10 mouse cellular contexts compared by ENCODE assay signal in the genomic region with DNA sequence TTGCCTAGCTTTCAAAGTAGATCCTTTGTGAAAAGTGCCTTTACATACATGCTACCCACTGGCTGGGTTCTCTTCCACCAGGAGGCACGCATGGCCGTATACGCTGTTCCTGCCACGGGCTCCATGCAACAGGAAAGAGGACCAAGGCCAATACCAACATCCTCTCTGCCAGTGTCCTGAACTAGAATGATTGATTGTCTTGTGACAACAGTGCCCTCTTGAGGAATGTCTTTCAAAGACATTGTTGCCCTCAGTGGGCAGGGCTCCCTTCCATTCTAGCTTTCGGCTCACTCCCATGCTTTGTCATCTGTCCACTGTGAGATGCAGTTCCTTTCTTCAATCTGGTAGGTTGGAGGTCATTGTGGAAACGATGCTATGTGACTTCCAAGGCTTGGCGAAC. TPM values are rescaled to one million over a fixed set of nuclear protein-coding genes. Genes with fewer than 3 reads are reported as not detected.
DNase-seq lines count a peak whose midpoint lies in the region; ATAC-seq and TF ChIP-seq lines count a peak whose summit lies in the region.
"Had no signal": no experiment of that assay in that cellular context is flagged by ENCODE, and none has a peak within 500 bp of the region (broad histone marks: within the 10 kb centered on the region; RNA-seq: fewer than 3 reads in every experiment).

No protein-coding gene starts in this region.

- H3K27ac ChIP-seq in layer of hippocampus, adult 2 months, result no peak overlapping the region

- peak; percentile 51 to 68 for DNase-seq in cerebellum, postnatal 10 days
- no peak for DNase-seq in cerebellum, postnatal 4 days (ENCODE audit: low spot score in 2 of 2)
- peak in 1 of 2 experiments; percentile 54 for DNase-seq in layer of hippocampus, adult 2 months (ENCODE audit: low spot score in 2 of 2)
- no peak for DNase-seq in layer of hippocampus, postnatal 14 days (ENCODE audit: low spot score in 2 of 2)
- peak; percentile 49 for DNase-seq in ES-CJ7 (ENCODE audit: low read depth, low spot score)
- no peak for DNase-seq in yolk sac, embryonic 10.5 days (ENCODE audit: low spot score)
- no peak for DNase-seq in gastrocnemius, postnatal 4 days (ENCODE audit: low spot score in 2 of 2)
- DNase-seq: kidney, postnatal 25 days had no signal

- H3K4me3 ChIP-seq in layer of hippocampus, adult 2 months, result no peak overlapping the region
- H3K4me3 ChIP-seq: erythroblast, embryonic 14.5 days had no signal

- 0 out of 2 replicates have a peak, but pooled peaks have one; percentile 28 for ATAC-seq in erythroid progenitor cell, adult 5-6 weeks (replicated peaks; ENCODE audit: low FRiP score, poor library complexity, severe bottlenecking)

- TF ChIP-seq CTCF in layer of hippocampus, adult 2 months (conservative IDR thresholded peaks at IDR 0.05), result peak; percentile 86

RNA-seq across cellular contexts. Expression of a gene that starts 16.2 kb away (rescaled TPM):
- 10 to 100 TPM; 27.0 to 30.0 TPM for total RNA-seq in layer of hippocampus, adult 2 months (2021)
- 10 to 100 TPM; 31.3 to 35.0 TPM for total RNA-seq in layer of hippocampus, postnatal 14 days (2021)
- total RNA-seq in erythroid progenitor cell, adult 5-6 weeks (2015; ENCODE audit: low replicate concordance), result 2.9 and 3.4 TPM in 2 replicates
- 0.68 and 6.3 TPM in 2 replicates for total RNA-seq in erythroid progenitor cell, adult 5-6 weeks (2017; ENCODE audit: low replicate concordance)
- 10 to 100 TPM; 47.8 to 50.2 TPM for total RNA-seq in gastrocnemius, postnatal 4 days (2021)

RNA-seq across cellular contexts. Expression of a gene that starts 21.8 kb away (rescaled TPM):
- 10 to 100 TPM; 75.3 to 88.0 TPM for total RNA-seq in layer of hippocampus, adult 2 months (2021)
- 10 to 100 TPM; 77.9 to 92.1 TPM for total RNA-seq in layer of hippocampus, postnatal 14 days (2021)
- 215 and 223 TPM in 2 replicates for total RNA-seq in erythroid progenitor cell, adult 5-6 weeks (2015; ENCODE audit: low replicate concordance)
- 5.6 and 62.1 TPM in 2 replicates for total RNA-seq in erythroid progenitor cell, adult 5-6 weeks (2017; ENCODE audit: low replicate concordance)
- 100 to 1,000 TPM in 1 of 2 experiments, 10 to 100 TPM in 1; 97.3 to 118 TPM for total RNA-seq in gastrocnemius, postnatal 4 days (2021)

RNA-seq across cellular contexts. Expression of a gene that starts 47.7 kb away (rescaled TPM):
- 100 to 1,000 TPM; 112 to 118 TPM for total RNA-seq in layer of hippocampus, adult 2 months (2021)
- total RNA-seq in layer of hippocampus, postnatal 14 days (2021), result 100 to 1,000 TPM; 113 to 130 TPM
- 10.9 and 15.1 TPM in 2 replicates for total RNA-seq in erythroid progenitor cell, adult 5-6 weeks (2015; ENCODE audit: low replicate concordance)
- total RNA-seq in erythroid progenitor cell, adult 5-6 weeks (2017; ENCODE audit: low replicate concordance), result 8.0 and 8.5 TPM in 2 replicates
- total RNA-seq in gastrocnemius, postnatal 4 days (2021), result 10 to 100 TPM; 84.7 to 88.8 TPM

RNA-seq across cellular contexts. Expression of a gene that starts 54.8 kb away (rescaled TPM):
- total RNA-seq in layer of hippocampus, adult 2 months (2021), result 100 to 1,000 TPM; 151 to 156 TPM
- 100 to 1,000 TPM; 135 to 147 TPM for total RNA-seq in layer of hippocampus, postnatal 14 days (2021)
- 42.5 and 59.5 TPM in 2 replicates for total RNA-seq in erythroid progenitor cell, adult 5-6 weeks (2015; ENCODE audit: low replicate concordance)
- total RNA-seq in erythroid progenitor cell, adult 5-6 weeks (2017; ENCODE audit: low replicate concordance), result 32.9 and 39.7 TPM in 2 replicates
- 10 to 100 TPM; 61.3 to 77.4 TPM for total RNA-seq in gastrocnemius, postnatal 4 days (2021)

Comparison
In these comparisons a context has a peak if more than half of its experiments do, and no peak if none do; other contexts are left out.
1. DNase-seq: peak in cerebellum, postnatal 10 days (2 of 2) and ES-CJ7 (single experiment); none in cerebellum, postnatal 4 days (0 of 2), layer of hippocampus, postnatal 14 days (0 of 2), yolk sac, embryonic 10.5 days (single experiment) and gastrocnemius, postnatal 4 days (0 of 2).
2. RNA of a gene that starts 47.7 kb away (total RNA-seq): 113 to 130 TPM in layer of hippocampus, postnatal 14 days, 112 to 118 TPM in layer of hippocampus, adult 2 months and 84.7 to 88.8 TPM in gastrocnemius, postnatal 4 days; 8.0 to 15.1 TPM in erythroid progenitor cell, adult 5-6 weeks; every median in the first group is over 4 times any median in the second.